Comparison of ENCODE assay signal across 9 mouse cellular contexts in the genomic region with DNA sequence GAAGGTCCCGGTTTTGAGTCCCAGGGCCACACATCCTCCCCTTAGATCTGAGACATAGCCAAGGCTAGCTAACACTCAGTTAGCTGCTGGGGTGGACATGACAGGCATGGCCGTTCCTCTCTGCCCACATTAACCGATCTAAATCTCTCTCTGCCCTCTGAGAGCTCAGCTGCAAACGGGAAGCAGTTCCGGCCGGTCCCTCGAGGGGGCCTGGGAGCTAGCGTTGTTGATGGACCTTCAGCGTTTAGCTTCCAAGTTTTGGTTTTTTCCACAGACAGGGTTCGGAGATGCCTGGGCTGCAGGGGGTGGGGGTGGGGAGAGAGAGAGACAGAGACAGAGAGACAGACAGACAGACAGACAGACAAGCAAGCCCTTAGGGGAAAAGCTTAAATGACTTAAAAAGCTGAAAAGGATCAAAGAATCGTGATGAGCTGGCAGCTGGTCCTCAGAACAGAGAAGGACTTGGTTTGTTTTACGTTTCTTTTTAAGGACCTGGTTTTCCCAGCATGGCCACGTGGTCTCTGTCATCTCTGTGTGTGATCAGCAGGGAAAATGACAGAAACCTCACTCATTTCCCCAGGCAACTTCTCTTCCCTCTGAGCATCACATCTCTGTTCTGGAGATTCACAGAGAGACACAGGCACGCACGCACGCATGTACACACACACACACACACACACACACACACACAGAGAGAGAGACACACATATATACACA. TPM values are rescaled to one million over a fixed set of nuclear protein-coding genes. Genes with fewer than 3 reads are reported as not detected.
DNase-seq lines count a peak whose midpoint lies in the region; ATAC-seq and TF ChIP-seq lines count a peak whose summit lies in the region.
"Had no signal": no experiment of that assay in that cellular context is flagged by ENCODE, and none has a peak within 500 bp of the region (broad histone marks: within the 10 kb centered on the region; RNA-seq: fewer than 3 reads in every experiment).

No protein-coding gene starts in this region.

- no peak for TF ChIP-seq POLR2A in testis, adult 2 months (IDR thresholded peaks at IDR 0.05; ENCODE audit: control insufficient read depth, low read depth, low read length)

- no peaks in the 10 kb centered on the region for H3K27me3 ChIP-seq in testis, adult 2 months (ENCODE audit: control insufficient read depth, insufficient read depth, low read length)
- 0 out of 2 replicates have a peak, but pooled peaks cover 2% of the 10 kb centered on the region for H3K27me3 ChIP-seq in kidney, embryonic 15.5 days

- no peaks in the 10 kb centered on the region for H3K4me1 ChIP-seq in testis, adult 2 months (ENCODE audit: control insufficient read depth, insufficient read depth, low read length)
- peaks cover 5% of the 10 kb centered on the region; the same call in 1 of the 2 replicates for H3K4me1 ChIP-seq in kidney, embryonic 15.5 days

- H3K4me2 ChIP-seq in kidney, embryonic 15.5 days, result peak overlapping the region; percentile 36

- no peak overlapping the region for H3K27ac ChIP-seq in testis, adult 2 months (ENCODE audit: control insufficient read depth, insufficient read depth, low read depth, low read length)
- H3K27ac ChIP-seq in kidney, embryonic 15.5 days, result no peak overlapping the region

- no peak overlapping the region for H3K4me3 ChIP-seq in testis, adult 2 months (ENCODE audit: control insufficient read depth, low read depth, low read length)
- no peak overlapping the region for H3K4me3 ChIP-seq in kidney, embryonic 15.5 days (replicated peaks)

- DNase-seq in testis, postnatal 14 days (ENCODE audit: low spot score), result no peak
- peak; percentile 83 for DNase-seq in adrenal gland, postnatal 14 days
- peak; percentile 33 for DNase-seq in lung, postnatal 25 days (ENCODE audit: low spot score)
- DNase-seq in retina, postnatal 1 day, result peak; percentile 77

- no peaks in the 10 kb centered on the region for H3K9me3 ChIP-seq in kidney, embryonic 15.5 days (replicated peaks)

- no peaks in the 10 kb centered on the region for H3K36me3 ChIP-seq in testis, adult 2 months (ENCODE audit: control insufficient read depth, insufficient read depth, low read length)
- no peaks in the 10 kb centered on the region for H3K36me3 ChIP-seq in kidney, embryonic 15.5 days

- ATAC-seq in granulocyte monocyte progenitor cell, adult 5-6 weeks (replicated peaks; ENCODE audit: poor library complexity, severe bottlenecking), result peak; percentile 77
- ATAC-seq in kidney, embryonic 15.5 days (replicated peaks; ENCODE audit: low FRiP score), result no peak
- no peak for ATAC-seq in erythroblast, adult 5-6 weeks (replicated peaks; ENCODE audit: low FRiP score, poor library complexity, severe bottlenecking)

- H3K9ac ChIP-seq in kidney, embryonic 15.5 days, result no peak overlapping the region

- 20% methylated on average over 16 of the region's 16 CpGs for WGBS in kidney, embryonic 15.5 days

- peak; percentile 50; the same call in 1 of the 2 replicates for TF ChIP-seq CTCF in testis, adult 2 months (IDR thresholded peaks at IDR 0.05; ENCODE audit: control insufficient read depth, insufficient read depth, insufficient replicate concordance, low read depth, low read length)

RNA-seq across cellular contexts. Expression of gene Myo1h, which starts 35.0 kb away (rescaled TPM):
- polyA plus RNA-seq in testis, adult 2 months (2012; rRNA removed), result 2.8 and 3.1 TPM in 2 replicates
- 0.63 and 1.6 TPM in 2 replicates for total RNA-seq in adrenal gland, postnatal 14 days (2021)
- total RNA-seq in granulocyte monocyte progenitor cell, adult 5-6 weeks (2014; fragmentation: Nextera tagmentation), result 0.15 and 1.0 TPM in 2 replicates
- 0.82 and 1.5 TPM in 2 replicates for total RNA-seq in granulocyte monocyte progenitor cell, adult 5-6 weeks (2017)
- 1.5 and 2.2 TPM in 2 replicates for polyA plus RNA-seq in kidney, embryonic 15.5 days (2015; fragmentation: Nextera tagmentation; extraction: Ambion mirVana)
- total RNA-seq in erythroblast, adult 5-6 weeks (2015; ENCODE audit: low replicate concordance), result not detected in 2 replicates
- 0.84 TPM in 1 of 2 replicates, not detected in the other for total RNA-seq in erythroblast, adult 5-6 weeks (2017; ENCODE audit: low replicate concordance)

RNA-seq across cellular contexts. Expression of gene Foxn4, which starts 50.3 kb away (rescaled TPM):
- polyA plus RNA-seq in testis, adult 2 months (2012; rRNA removed), result 0.28 and 0.49 TPM in 2 replicates
- not detected in 2 replicates for total RNA-seq in adrenal gland, postnatal 14 days (2021)
- not detected in 2 replicates for total RNA-seq in granulocyte monocyte progenitor cell, adult 5-6 weeks (2014; fragmentation: Nextera tagmentation)
- total RNA-seq in granulocyte monocyte progenitor cell, adult 5-6 weeks (2017), result not detected in 2 replicates
- not detected in 2 replicates for polyA plus RNA-seq in kidney, embryonic 15.5 days (2015; fragmentation: Nextera tagmentation; extraction: Ambion mirVana)
- total RNA-seq in erythroblast, adult 5-6 weeks (2015; ENCODE audit: low replicate concordance), result not detected in 2 replicates
- not detected in 2 replicates for total RNA-seq in erythroblast, adult 5-6 weeks (2017; ENCODE audit: low replicate concordance)
- polyA plus RNA-seq: frontal cortex, adult 2 months had no signal

RNA-seq across cellular contexts. Expression of gene Kctd10, which starts 56.4 kb away (rescaled TPM):
- polyA plus RNA-seq in testis, adult 2 months (2012; rRNA removed), result 48.4 and 54.6 TPM in 2 replicates
- total RNA-seq in adrenal gland, postnatal 14 days (2021), result 65.5 and 75.1 TPM in 2 replicates
- 18.5 and 29.5 TPM in 2 replicates for total RNA-seq in granulocyte monocyte progenitor cell, adult 5-6 weeks (2014; fragmentation: Nextera tagmentation)
- total RNA-seq in granulocyte monocyte progenitor cell, adult 5-6 weeks (2017), result 38.2 and 49.8 TPM in 2 replicates
- polyA plus RNA-seq in kidney, embryonic 15.5 days (2015; fragmentation: Nextera tagmentation; extraction: Ambion mirVana), result 93.4 and 101 TPM in 2 replicates
- total RNA-seq in erythroblast, adult 5-6 weeks (2015; ENCODE audit: low replicate concordance), result 5.2 and 7.3 TPM in 2 replicates
- total RNA-seq in erythroblast, adult 5-6 weeks (2017; ENCODE audit: low replicate concordance), result 10.6 and 15.4 TPM in 2 replicates

RNA-seq across cellular contexts. Expression of gene Ube3b, which starts 56.5 kb away (rescaled TPM):
- polyA plus RNA-seq in testis, adult 2 months (2012; rRNA removed), result 128 and 142 TPM in 2 replicates
- 61.5 and 74.2 TPM in 2 replicates for total RNA-seq in adrenal gland, postnatal 14 days (2021)
- total RNA-seq in granulocyte monocyte progenitor cell, adult 5-6 weeks (2014; fragmentation: Nextera tagmentation), result 27.6 and 34.3 TPM in 2 replicates
- 13.3 and 16.9 TPM in 2 replicates for total RNA-seq in granulocyte monocyte progenitor cell, adult 5-6 weeks (2017)
- 40.6 and 43.8 TPM in 2 replicates for polyA plus RNA-seq in kidney, embryonic 15.5 days (2015; fragmentation: Nextera tagmentation; extraction: Ambion mirVana)
- total RNA-seq in erythroblast, adult 5-6 weeks (2015; ENCODE audit: low replicate concordance), result 17.3 and 30.9 TPM in 2 replicates
- total RNA-seq in erythroblast, adult 5-6 weeks (2017; ENCODE audit: low replicate concordance), result 17.6 and 25.5 TPM in 2 replicates
